Mouse (Mus musculus): ENCODE data around the gene Mycbp2.

DNA sequence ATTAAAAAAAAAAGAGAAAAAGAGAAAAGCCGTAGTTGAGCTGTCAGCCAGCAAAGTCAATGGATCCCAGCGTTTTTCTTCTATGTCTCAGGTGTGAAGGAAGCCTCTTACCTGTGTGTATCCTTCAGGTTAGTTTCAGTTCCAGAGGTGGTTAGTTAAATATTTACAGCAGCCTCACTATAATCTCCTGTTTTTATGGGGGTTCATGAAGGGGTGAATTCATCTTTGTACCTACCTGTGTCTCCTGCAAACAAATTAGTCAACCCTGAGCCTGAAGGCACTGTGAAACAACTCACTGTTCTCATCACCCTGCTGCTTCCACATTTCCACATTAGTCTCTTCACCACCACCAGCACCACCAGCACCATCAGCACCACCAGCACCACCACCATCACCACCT is 240.3 kb downstream of the Mycbp2 start:
- TF ChIP-seq POLR2A (IDR thresholded peaks at IDR 0.05; ENCODE audit: low read depth, low read length), result no peak
- TF ChIP-seq CTCF (IDR thresholded peaks at IDR 0.05; ENCODE audit: extremely low read depth, insufficient read length, insufficient replicate concordance, low read depth, low read length), result no peak

Measured in small intestine, adult 2 months (tissue).